8 mouse cellular contexts compared by ENCODE assay signal in genomic region chr9:20607100-20607974, GRCm38 (mm10). TPM values are rescaled to one million over a fixed set of nuclear protein-coding genes. Genes with fewer than 3 reads are reported as not detected.
DNase-seq lines count a peak whose midpoint lies in the region; ATAC-seq and TF ChIP-seq lines count a peak whose summit lies in the region.

No protein-coding gene starts in this region.

- no peaks in the 10 kb centered on the region for H3K79me3 ChIP-seq in C2C12 (ENCODE audit: low read depth)

- TF ChIP-seq CTCF in C2C12 (IDR thresholded peaks at IDR 0.05; ENCODE audit: control insufficient read depth, insufficient read depth, insufficient read length), result no peak
- no peak for TF ChIP-seq CTCF in brain, embryonic 14.5 days (IDR thresholded peaks at IDR 0.05; ENCODE audit: borderline replicate concordance, extremely low read depth, insufficient read depth, insufficient read length)
- no peak for TF ChIP-seq CTCF in liver, adult 2 months (IDR thresholded peaks at IDR 0.05; ENCODE audit: low read depth, low read length)

- H3K27me3 ChIP-seq in C2C12 (ENCODE audit: control insufficient read depth, insufficient read depth, insufficient read length) (no peaks in the 10 kb centered on the region), myocyte (ENCODE audit: control insufficient read depth, insufficient read depth, insufficient read length) (no peaks in the 10 kb centered on the region)
- no peaks in the 10 kb centered on the region for H3K27me3 ChIP-seq in erythroblast, embryonic 14.5 days (ENCODE audit: control insufficient read depth)
- no peaks in the 10 kb centered on the region for H3K27me3 ChIP-seq in heart, embryonic 11.5 days (ENCODE audit: control insufficient read depth, insufficient read depth, low read length)
- H3K27me3 ChIP-seq in kidney, embryonic 16.5 days (ENCODE audit: insufficient read depth, low read length), result no peaks in the 10 kb centered on the region
- no peaks in the 10 kb centered on the region for H3K27me3 ChIP-seq in liver, adult 2 months (ENCODE audit: control insufficient read depth, insufficient read depth, low read length)
- H3K27me3 ChIP-seq in splenic B cell, adult 2 months (ENCODE audit: control insufficient read depth, insufficient read depth, low read length, poor library complexity, severe bottlenecking), result no peaks in the 10 kb centered on the region

- ATAC-seq in heart, embryonic 11.5 days (replicated peaks; ENCODE audit: insufficient number of reproducible peaks, low FRiP score, low TSS enrichment), result peak; percentile 72
- peak; percentile 92 for ATAC-seq in kidney, embryonic 16.5 days (ENCODE audit: low FRiP score, low TSS enrichment)

- 1% methylated on average over 57 of the region's 57 CpGs for WGBS in heart, embryonic 11.5 days (ENCODE audit: insufficient replicate concordance)
- WGBS in kidney, embryonic 16.5 days, result under 1% methylated on average over 57 of the region's 57 CpGs
- WGBS in liver, adult 2 months, result 1% methylated on average over 57 of the region's 57 CpGs

- H3K79me2 ChIP-seq in C2C12 (ENCODE audit: control insufficient read depth, insufficient read depth) (no peaks in the 10 kb centered on the region), myocyte (ENCODE audit: control insufficient read depth, insufficient read depth) (no peaks in the 10 kb centered on the region)
- H3K79me2 ChIP-seq in liver, adult 2 months (ENCODE audit: control insufficient read depth, insufficient read depth, low read length), result no peaks in the 10 kb centered on the region

- H3ac ChIP-seq in C2C12 (ENCODE audit: control insufficient read depth, insufficient read length, low read depth) (peak overlapping the region; percentile 73), myocyte (ENCODE audit: control insufficient read depth, insufficient read length) (peak overlapping the region; percentile 88)

- H3K4me2 ChIP-seq in heart, embryonic 11.5 days, result peak overlapping the region; percentile 65
- H3K4me2 ChIP-seq in kidney, embryonic 16.5 days (replicated peaks; ENCODE audit: low read depth, low read length), result peak overlapping the region; percentile 65
- peak overlapping the region; percentile 82 for H3K4me2 ChIP-seq in myocyte (ENCODE audit: low read depth)

- H3K36me3 ChIP-seq in C2C12 (ENCODE audit: control insufficient read depth, insufficient read depth) (no peaks in the 10 kb centered on the region), myocyte (ENCODE audit: control insufficient read depth, insufficient read depth) (no peaks in the 10 kb centered on the region)
- H3K36me3 ChIP-seq in erythroblast, embryonic 14.5 days (ENCODE audit: control insufficient read depth), result no peaks in the 10 kb centered on the region
- 0 out of 2 replicates have a peak, but pooled peaks cover 3% of the 10 kb centered on the region for H3K36me3 ChIP-seq in heart, embryonic 11.5 days (ENCODE audit: control insufficient read depth, insufficient read depth, low read length)
- H3K36me3 ChIP-seq in kidney, embryonic 16.5 days (ENCODE audit: insufficient read depth, low read length), result peaks cover 6% of the 10 kb centered on the region; the same call in 1 of the 2 replicates
- H3K36me3 ChIP-seq in liver, adult 2 months (ENCODE audit: control insufficient read depth, insufficient read depth, low read length), result no peaks in the 10 kb centered on the region
- no peaks in the 10 kb centered on the region for H3K36me3 ChIP-seq in splenic B cell, adult 2 months (ENCODE audit: control insufficient read depth, insufficient read depth, low read length, poor library complexity, severe bottlenecking)

- peak overlapping the region; percentile 89 for H3K9ac ChIP-seq in heart, embryonic 11.5 days (ENCODE audit: low read depth, low read length)
- H3K9ac ChIP-seq in kidney, embryonic 16.5 days (replicated peaks; ENCODE audit: low read length), result peak overlapping the region; percentile 86
- H3K9ac ChIP-seq in liver, adult 2 months (ENCODE audit: low read depth, low read length), result peak overlapping the region; percentile 85

- TF ChIP-seq POLR2A in brain, embryonic 14.5 days (IDR thresholded peaks at IDR 0.05; ENCODE audit: borderline replicate concordance, extremely low read depth, insufficient read depth, insufficient read length, poor library complexity, severe bottlenecking), result peak; percentile 46; the same call in 1 of the 2 replicates
- TF ChIP-seq POLR2A in liver, adult 2 months (IDR thresholded peaks at IDR 0.05; ENCODE audit: extremely low read depth, insufficient read depth, low read length), result 0 out of 2 replicates have a peak, but pooled peaks have one; percentile 25
- peak; percentile 69 for TF ChIP-seq POLR2A in myocyte (IDR thresholded peaks at IDR 0.05; ENCODE audit: insufficient read length, low read depth)

- H3K4me3 ChIP-seq in C2C12 (ENCODE audit: insufficient read depth, poor library complexity, severe bottlenecking), result peak overlapping the region; percentile 47
- H3K4me3 ChIP-seq in erythroblast, embryonic 14.5 days (replicated peaks), result peak overlapping the region; percentile 94
- H3K4me3 ChIP-seq in heart, embryonic 11.5 days (ENCODE audit: low read depth, low read length), result peak overlapping the region; percentile 67
- H3K4me3 ChIP-seq in kidney, embryonic 16.5 days (ENCODE audit: low read length), result peak overlapping the region; percentile 65
- H3K4me3 ChIP-seq in liver, adult 2 months (ENCODE audit: insufficient read depth, low read depth, low read length), result peak overlapping the region; percentile 81
- H3K4me3 ChIP-seq in myocyte, result peak overlapping the region; percentile 86

- peaks cover 8% of the 10 kb centered on the region for H3K4me1 ChIP-seq in erythroblast, embryonic 14.5 days (ENCODE audit: control insufficient read depth)
- no peaks in the 10 kb centered on the region for H3K4me1 ChIP-seq in heart, embryonic 11.5 days (ENCODE audit: control insufficient read depth, insufficient read depth, low read length)
- peaks cover 6% of the 10 kb centered on the region for H3K4me1 ChIP-seq in kidney, embryonic 16.5 days (ENCODE audit: insufficient read depth, low read length)
- H3K4me1 ChIP-seq in liver, adult 2 months (ENCODE audit: control insufficient read depth, insufficient read depth, low read length), result no peaks in the 10 kb centered on the region

- peaks cover 2% of the 10 kb centered on the region; the same call in 1 of the 2 replicates for H3K9me3 ChIP-seq in erythroblast, embryonic 14.5 days (ENCODE audit: control insufficient read depth, low read length)
- no peaks in the 10 kb centered on the region for H3K9me3 ChIP-seq in heart, embryonic 11.5 days (replicated peaks; ENCODE audit: control insufficient read depth, low read length)
- H3K9me3 ChIP-seq in kidney, embryonic 16.5 days (ENCODE audit: low read length), result no peaks in the 10 kb centered on the region; the same call in 1 of the 2 replicates

- DNase-seq in brain, embryonic 14.5 days (ENCODE audit: low read depth), result peak; percentile 97
- peak; percentile 86 for DNase-seq in liver, adult 2 months (ENCODE audit: extremely low read depth, low read depth, low spot score)
- peak; percentile 94 for DNase-seq in splenic B cell, adult 2 months (ENCODE audit: low read depth, low spot score)

- peak overlapping the region; percentile 93 for H3K27ac ChIP-seq in heart, embryonic 11.5 days (ENCODE audit: low read depth, low read length)
- H3K27ac ChIP-seq in kidney, embryonic 16.5 days (ENCODE audit: low read length), result peak overlapping the region; percentile 98
- peak overlapping the region; percentile 85 for H3K27ac ChIP-seq in liver, adult 2 months (replicated peaks; ENCODE audit: insufficient read depth, low read depth, low read length)

TF ChIP-seq in C2C12, 6 proteins besides CTCF, POLR2A, EP300 and RAD21:
- TF ChIP-seq MAX (IDR thresholded peaks at IDR 0.05), result no peak

TF ChIP-seq in myocyte, 11 proteins besides CTCF, POLR2A, EP300 and RAD21 (continues in another document):
- TF ChIP-seq POLR2AphosphoS2 (IDR thresholded peaks at IDR 0.05; ENCODE audit: insufficient read length, low read depth), result peak; percentile 53
- no peak for TF ChIP-seq USF1 (IDR thresholded peaks at IDR 0.05; ENCODE audit: low read depth)

RNA-seq across cellular contexts. Expression of gene Zfp846, which starts 26.2 kb away (rescaled TPM):
- polyA plus RNA-seq in C2C12 (2012; fragmentation: generic; extraction: Trizol) (2.7 TPM), myocyte (2012; fragmentation: generic; extraction: Trizol) (1.7 TPM)
- polyA plus RNA-seq in brain, embryonic 14.5 days (2012; rRNA removed), result 22.5 and 26.5 TPM in 2 replicates
- 0.11 and 0.13 TPM in 2 replicates for polyA plus RNA-seq in erythroblast, embryonic 14.5 days (2012)
- polyA plus RNA-seq in heart, embryonic 11.5 days (2014; fragmentation: Nextera tagmentation; extraction: Ambion mirVana), result 9.0 and 9.8 TPM in 2 replicates
- 17.5 and 18.3 TPM in 2 replicates for polyA plus RNA-seq in kidney, embryonic 16.5 days (2015; fragmentation: Nextera tagmentation; extraction: Ambion mirVana)
- 2.7 and 4.3 TPM in 2 replicates for total RNA-seq in liver, adult 2 months (2014; rRNA removed)
- 0.61 and 1.5 TPM in 2 replicates for polyA plus RNA-seq in liver, adult 2 months (2012; rRNA removed)

RNA-seq across cellular contexts. Expression of gene Ubl5, which starts 35.3 kb away (rescaled TPM):
- polyA plus RNA-seq in C2C12 (2012; fragmentation: generic; extraction: Trizol), result 566 TPM
- 360 and 463 TPM in 2 replicates for polyA plus RNA-seq in brain, embryonic 14.5 days (2012; rRNA removed)
- polyA plus RNA-seq in erythroblast, embryonic 14.5 days (2012), result 2.7 and 3.2 TPM in 2 replicates
- 330 and 338 TPM in 2 replicates for polyA plus RNA-seq in heart, embryonic 11.5 days (2014; fragmentation: Nextera tagmentation; extraction: Ambion mirVana)
- 331 and 349 TPM in 2 replicates for polyA plus RNA-seq in kidney, embryonic 16.5 days (2015; fragmentation: Nextera tagmentation; extraction: Ambion mirVana)
- total RNA-seq in liver, adult 2 months (2014; rRNA removed), result 63.5 and 72.7 TPM in 2 replicates
- 261 and 273 TPM in 2 replicates for polyA plus RNA-seq in liver, adult 2 months (2012; rRNA removed)
- polyA plus RNA-seq in myocyte (2012; fragmentation: generic; extraction: Trizol), result 762 TPM

RNA-seq across cellular contexts. Expression of gene Fbxl12, which starts 37.2 kb away (rescaled TPM):
- 7.9 TPM for polyA plus RNA-seq in C2C12 (2012; fragmentation: generic; extraction: Trizol)
- 34.7 and 40.0 TPM in 2 replicates for polyA plus RNA-seq in brain, embryonic 14.5 days (2012; rRNA removed)
- 0.38 and 0.83 TPM in 2 replicates for polyA plus RNA-seq in erythroblast, embryonic 14.5 days (2012)
- polyA plus RNA-seq in heart, embryonic 11.5 days (2014; fragmentation: Nextera tagmentation; extraction: Ambion mirVana), result 12.5 and 13.5 TPM in 2 replicates
- 20.5 and 24.5 TPM in 2 replicates for polyA plus RNA-seq in kidney, embryonic 16.5 days (2015; fragmentation: Nextera tagmentation; extraction: Ambion mirVana)
- total RNA-seq in liver, adult 2 months (2014; rRNA removed), result 2.7 and 2.8 TPM in 2 replicates
- polyA plus RNA-seq in liver, adult 2 months (2012; rRNA removed), result 9.5 and 16.2 TPM in 2 replicates
- 10.6 TPM for polyA plus RNA-seq in myocyte (2012; fragmentation: generic; extraction: Trizol)

RNA-seq across cellular contexts. Expression of gene Pin1, which starts 44.6 kb away (rescaled TPM):
- polyA plus RNA-seq in C2C12 (2012; fragmentation: generic; extraction: Trizol) (55.5 TPM), myocyte (2012; fragmentation: generic; extraction: Trizol) (36.8 TPM)
- polyA plus RNA-seq in brain, embryonic 14.5 days (2012; rRNA removed), result 34.4 and 41.6 TPM in 2 replicates
- polyA plus RNA-seq in erythroblast, embryonic 14.5 days (2012), result 2.3 and 2.4 TPM in 2 replicates
- 53.1 and 54.6 TPM in 2 replicates for polyA plus RNA-seq in heart, embryonic 11.5 days (2014; fragmentation: Nextera tagmentation; extraction: Ambion mirVana)
- polyA plus RNA-seq in kidney, embryonic 16.5 days (2015; fragmentation: Nextera tagmentation; extraction: Ambion mirVana), result 55.8 and 61.2 TPM in 2 replicates
- total RNA-seq in liver, adult 2 months (2014; rRNA removed), result 7.4 and 8.1 TPM in 2 replicates
- polyA plus RNA-seq in liver, adult 2 months (2012; rRNA removed), result 9.0 and 9.5 TPM in 2 replicates

Comparison
In these comparisons a context has a peak if more than half of its experiments do, and no peak if none do; other contexts are left out.
1. Peak in every context shown above with its lines: DNase-seq, ATAC-seq, H3K4me3 ChIP-seq and H3K27ac ChIP-seq.
2. RNA of gene Ubl5, which starts 35.3 kb away (polyA plus RNA-seq): 762 TPM in myocyte (single experiment), 566 TPM in C2C12 (single experiment), 360 to 463 TPM in brain, embryonic 14.5 days, 330 to 338 TPM in heart, embryonic 11.5 days, 331 to 349 TPM in kidney, embryonic 16.5 days and 261 to 273 TPM in liver, adult 2 months; 2.7 to 3.2 TPM in erythroblast, embryonic 14.5 days; every median in the first group is over 10 times any median in the second.